Mouse (Mus musculus) midbrain, postnatal 0 days (tissue): ENCODE measurements at regions not wholly inside any gene's neighbourhood (a gene's known extent, or its start where the extent isn't known, plus 50 kb on each side); places are given as distances from the start of the nearest gene placed in this dataset.

Experiments
- ATAC-seq: fragments of 200-750 bp; cut with Nextera tagmentation; 2 replicates; pipeline ENCODE4 v1.8.0; 2017; ENCODE audit warnings: moderate number of reproducible peaks, mild to moderate bottlenecking, moderate TSS enrichment, moderate library complexity; ENCODE audit not compliant: low FRiP score
- DNase-seq: peaks from one replicate; pipeline ENCODE4 v3.0.0-alpha.2; 2015; ENCODE audit warnings: low spot score
- H3K27ac ChIP-seq: fragments of 300-500 bp; sonication (generic); 2 replicates; pipeline ENCODE4 v1.5.1; 2014; ENCODE audit warnings: low read depth, mild to moderate bottlenecking, low read length, mixed read lengths
- H3K27me3 ChIP-seq: fragments of 300-500 bp; sonication (generic); 2 replicates; pipeline ENCODE4 v1.6.1; 2014; ENCODE audit warnings: low read length, control low read depth, mixed read lengths; ENCODE audit not compliant: insufficient read depth
- H3K36me3 ChIP-seq: fragments of 300-500 bp; sonication (generic); 2 replicates; pipeline ENCODE4 v1.6.1; 2014; ENCODE audit warnings: low read length, control low read depth, mixed read lengths; ENCODE audit not compliant: insufficient read depth
- H3K4me1 ChIP-seq: fragments of 300-500 bp; sonication (generic); 2 replicates; pipeline ENCODE4 v1.6.1; 2014; ENCODE audit warnings: mild to moderate bottlenecking, control low read depth, antibody characterized with exemption, low read length, mixed read lengths; ENCODE audit not compliant: insufficient read depth
- H3K4me2 ChIP-seq: fragments of 300-500 bp; sonication (generic); 2 replicates; pipeline ENCODE4 v1.6.1; 2014; ENCODE audit warnings: low read depth, mild to moderate bottlenecking, low read length, mixed read lengths; ENCODE audit not compliant: poor library complexity, severe bottlenecking
- H3K4me3 ChIP-seq: fragments of 300-500 bp; sonication (generic); 2 replicates; pipeline ENCODE4 v1.5.1; 2014; ENCODE audit warnings: low read depth, mild to moderate bottlenecking, low read length, moderate library complexity
- H3K9ac ChIP-seq: fragments of 300-500 bp; sonication (generic); replicated peaks from 2 replicates; pipeline ENCODE4 v1.6.1; 2014; ENCODE audit warnings: mild to moderate bottlenecking, low read length, moderate library complexity, mixed read lengths; ENCODE audit not compliant: poor library complexity, severe bottlenecking
- H3K9me3 ChIP-seq: fragments of 300-500 bp; sonication (generic); 2 replicates; pipeline ENCODE4 v1.6.1; 2016; ENCODE audit warnings: low read length, control low read depth
- CTCF ChIP-seq: IDR thresholded peaks from 2 replicates; pipeline ENCODE4 v1.5.1; 2016; ENCODE audit warnings: antibody characterized with exemption, mild to moderate bottlenecking
- WGBS: fragments of 180-500 bp; shearing (Covaris S2); extraction: QIAGEN DNeasy Blood & Tissue Kit; methylation state at CpG from one replicate; pipeline ENCODE4 v1.1.7; 2014; 5-methylcytosine and 5-hydroxymethylcytosine counted together

DNA sequence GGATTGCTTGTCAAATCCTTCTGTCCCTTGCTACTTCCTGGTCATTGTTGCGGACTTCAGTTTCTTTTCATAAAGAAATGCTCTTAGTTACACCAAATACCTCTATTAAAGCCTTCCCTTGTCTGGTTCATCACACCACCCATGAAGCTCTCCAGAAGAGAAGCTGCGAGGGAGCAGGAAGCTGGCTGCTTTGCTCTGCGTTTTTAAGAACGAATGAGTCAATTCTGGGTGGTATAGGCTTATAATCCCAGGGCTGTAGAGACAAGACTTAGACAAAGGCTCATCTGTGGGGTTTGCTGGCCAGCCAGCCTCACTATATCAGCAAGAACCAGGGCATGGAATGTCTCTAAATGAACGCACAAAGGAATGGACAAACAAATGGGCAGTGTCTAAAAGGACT, 124.4 kb downstream of the Maf start:
- no peak for TF ChIP-seq CTCF
- no peak for DNase-seq
- no peak for ATAC-seq

DNA sequence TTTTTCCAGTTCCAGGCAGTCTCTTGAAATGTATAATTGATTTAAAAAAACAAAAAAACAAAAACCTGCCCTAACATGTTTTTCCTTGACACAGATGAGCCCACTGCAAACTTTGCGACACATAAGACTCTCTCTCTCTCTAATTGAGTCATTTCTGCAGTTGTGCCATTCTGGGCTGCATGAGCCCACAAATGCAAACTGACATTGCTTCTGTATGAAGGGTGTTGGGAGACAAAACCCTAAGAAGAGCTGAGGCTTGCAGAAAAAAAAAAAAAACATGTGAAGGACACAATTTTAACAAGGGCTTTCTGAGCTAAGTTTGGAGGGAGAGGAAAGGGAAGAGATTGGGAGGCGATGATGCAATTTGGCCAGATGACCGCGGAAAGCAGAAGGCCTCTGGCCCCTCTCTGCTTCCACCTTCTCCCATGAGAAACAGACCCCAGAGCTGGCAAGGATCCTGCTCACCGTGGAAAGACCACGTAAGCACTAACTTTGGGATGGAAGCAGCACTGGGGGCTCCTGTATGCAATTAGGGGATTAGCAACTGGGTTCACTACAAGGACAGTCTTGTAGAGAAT, 125.6 kb downstream of the Maf start:
- no peak overlapping the region for H3K9ac ChIP-seq
- DNase-seq (no peak), ATAC-seq (no peak)
- no peak for TF ChIP-seq CTCF
- no peaks in the 10 kb centered on the region for H3K9me3 ChIP-seq
- no peaks in the 10 kb centered on the region for H3K4me1 ChIP-seq
- H3K4me2 ChIP-seq, result no peak overlapping the region
- WGBS, result 81% methylated on average over 6 of the region's 6 CpGs
- no peak overlapping the region for H3K4me3 ChIP-seq
- no peaks in the 10 kb centered on the region for H3K36me3 ChIP-seq
- H3K27ac ChIP-seq, result no peak overlapping the region
- no peaks in the 10 kb centered on the region for H3K27me3 ChIP-seq

More for the DNA sequence above, 124.4 kb downstream of the Maf start:
- Histone ChIP-seq H3K9me3 (no peaks in the 10 kb centered on the region), H3K4me3 (no peak overlapping the region), H3K36me3 (no peaks in the 10 kb centered on the region), H3K4me2 (no peak overlapping the region), H3K9ac (no peak overlapping the region), H3K27me3 (no peaks in the 10 kb centered on the region), H3K4me1 (no peaks in the 10 kb centered on the region), H3K27ac (no peak overlapping the region)
- WGBS, result 61% methylated on average over 5 of the region's 5 CpGs

DNA sequence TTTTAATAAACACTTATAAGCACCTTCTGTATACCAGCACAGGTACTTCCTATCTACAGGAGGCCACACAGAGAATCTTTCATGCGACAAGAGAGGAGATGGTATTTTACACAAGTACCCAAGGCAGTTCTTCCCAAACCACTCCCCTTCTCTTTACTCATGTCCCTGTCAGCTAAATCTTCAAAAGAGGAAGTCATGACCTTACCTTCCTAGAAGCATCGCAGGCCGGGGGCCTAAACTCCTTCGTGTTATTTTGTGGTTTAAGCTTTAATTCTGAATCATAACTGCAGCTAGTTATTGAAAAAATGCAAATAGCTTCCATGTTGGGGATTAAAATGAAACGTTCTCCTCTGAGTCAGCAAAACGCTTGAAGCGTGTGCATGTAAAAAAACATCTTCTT, 139.2 kb downstream of the Maf start:
- Histone ChIP-seq H3K9me3 (no peaks in the 10 kb centered on the region), H3K4me2 (no peak overlapping the region), H3K4me3 (no peak overlapping the region), H3K9ac (no peak overlapping the region), H3K36me3 (no peaks in the 10 kb centered on the region), H3K27me3 (no peaks in the 10 kb centered on the region), H3K4me1 (no peaks in the 10 kb centered on the region), H3K27ac (no peak overlapping the region)
- ATAC-seq (no peak), DNase-seq (no peak)
- TF ChIP-seq CTCF, result no peak
- 60% methylated on average over 7 of the region's 7 CpGs for WGBS

DNA sequence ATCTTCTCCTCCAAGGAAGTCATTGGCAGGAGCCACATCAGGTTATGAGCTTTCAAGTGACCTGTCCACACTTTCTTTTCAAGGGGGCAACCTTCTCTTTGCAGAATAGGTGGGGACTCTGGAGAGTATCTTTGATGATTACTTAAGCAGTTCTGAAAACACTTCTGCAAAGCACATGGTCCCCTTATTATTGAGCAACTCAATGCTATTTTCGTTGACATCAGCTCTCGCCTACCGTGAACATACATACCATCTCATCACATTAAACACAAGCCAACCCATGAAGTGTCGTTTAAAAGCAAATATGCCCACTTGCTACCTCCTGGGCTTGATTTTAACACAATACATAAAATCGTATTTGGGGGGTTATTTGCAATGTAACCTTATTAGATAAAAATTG, 141.8 kb downstream of the Maf start:
- no peaks in the 10 kb centered on the region for H3K9me3 ChIP-seq
- H3K36me3 ChIP-seq, result no peaks in the 10 kb centered on the region
- TF ChIP-seq CTCF, result no peak
- H3K4me3 ChIP-seq, result no peak overlapping the region
- 93% methylated on average over 5 of the region's 5 CpGs for WGBS
- ATAC-seq, result no peak
- no peak overlapping the region for H3K4me2 ChIP-seq
- no peak for DNase-seq
- no peak overlapping the region for H3K27ac ChIP-seq
- no peaks in the 10 kb centered on the region for H3K4me1 ChIP-seq
- no peak overlapping the region for H3K9ac ChIP-seq
- H3K27me3 ChIP-seq, result no peaks in the 10 kb centered on the region

DNA sequence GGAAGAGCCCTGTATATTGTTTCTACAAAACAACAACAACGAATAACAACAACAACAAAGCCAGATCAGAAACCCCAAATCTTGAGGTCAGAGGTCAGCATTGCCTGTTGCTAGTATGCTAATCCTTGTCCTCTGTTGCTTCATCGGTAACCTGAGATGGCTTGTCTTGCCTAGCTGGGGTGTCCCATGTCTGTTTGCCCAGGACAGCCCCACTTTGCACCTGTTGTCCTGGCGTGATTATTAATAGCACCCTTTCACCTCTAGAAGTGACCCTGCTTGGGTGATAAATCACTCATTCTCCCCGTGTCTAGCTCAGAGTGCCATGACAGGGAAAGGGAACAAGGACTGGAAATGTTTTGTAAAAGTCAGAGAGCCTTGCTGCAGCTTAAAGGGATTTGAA, 145.2 kb downstream of the Maf start:
- 27% methylated on average over 4 of the region's 4 CpGs for WGBS
- Histone ChIP-seq H3K36me3 (no peaks in the 10 kb centered on the region), H3K27ac (no peak overlapping the region), H3K27me3 (no peaks in the 10 kb centered on the region), H3K9me3 (no peaks in the 10 kb centered on the region), H3K4me2 (no peak overlapping the region), H3K9ac (no peak overlapping the region), H3K4me3 (no peak overlapping the region), H3K4me1 (no peaks in the 10 kb centered on the region)
- no peak for TF ChIP-seq CTCF
- DNase-seq (no peak), ATAC-seq (no peak)

DNA sequence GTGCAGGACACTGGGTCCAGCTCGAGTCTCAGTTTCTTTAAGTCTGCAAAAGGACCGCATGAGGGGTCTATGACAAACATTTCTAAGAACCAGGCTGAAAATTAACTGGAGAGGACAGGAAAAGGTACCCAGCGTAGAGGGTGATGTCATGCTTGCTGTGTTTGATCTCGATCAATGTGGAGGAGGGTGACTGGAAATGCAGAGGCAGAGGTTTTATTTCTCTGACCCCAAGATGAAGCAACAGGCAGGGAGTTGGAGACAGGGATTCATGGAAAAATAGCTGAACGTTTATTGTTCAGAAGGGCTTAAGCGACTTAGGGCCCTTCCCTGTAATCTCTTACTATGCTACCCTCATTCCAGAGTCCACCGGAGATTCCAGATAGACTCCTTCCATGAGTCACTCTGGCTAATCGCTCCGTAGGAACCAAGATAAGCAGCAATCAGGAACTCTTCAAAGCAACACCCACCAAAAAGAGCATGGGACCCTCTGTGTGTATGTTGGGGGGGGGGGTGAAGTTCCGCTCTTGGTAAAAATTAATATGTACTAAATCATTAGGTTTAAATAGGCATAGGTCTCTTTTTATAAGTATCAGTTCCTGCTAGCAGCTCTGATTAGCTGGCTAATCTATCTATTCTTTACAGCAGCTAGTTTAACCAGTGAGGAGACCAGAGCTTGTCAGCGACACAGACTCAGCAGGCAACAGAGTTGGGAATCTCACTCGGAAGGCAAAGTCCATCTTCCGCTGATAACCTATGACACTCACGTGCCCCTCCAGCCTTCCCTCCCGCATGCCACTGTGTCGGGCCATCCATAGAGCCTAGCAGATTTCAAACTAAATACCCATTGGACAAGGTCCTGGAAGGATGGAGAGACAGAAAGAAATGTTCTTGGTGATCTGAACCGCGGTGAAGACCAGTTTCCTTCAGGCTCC, 146.3 kb downstream of the Maf start:
- 70% methylated on average over 18 of the region's 18 CpGs for WGBS
- H3K4me2 ChIP-seq, result no peak overlapping the region
- no peak overlapping the region for H3K27ac ChIP-seq

More for the DNA sequence above, 146.3 kb downstream of the Maf start:
- H3K9me3 ChIP-seq, result no peaks in the 10 kb centered on the region
- no peaks in the 10 kb centered on the region for H3K4me1 ChIP-seq
- no peaks in the 10 kb centered on the region for H3K36me3 ChIP-seq
- no peak overlapping the region for H3K9ac ChIP-seq
- DNase-seq (no peak), ATAC-seq (no peak)
- TF ChIP-seq CTCF, result no peak
- H3K27me3 ChIP-seq, result no peaks in the 10 kb centered on the region
- H3K4me3 ChIP-seq, result no peak overlapping the region
